Mouse (Mus musculus) liver, embryonic 16.5 days (tissue): ENCODE data around the gene Pla2g4a. TPM values are rescaled to one million over a fixed set of nuclear protein-coding genes. Genes with fewer than 3 reads are reported as not detected.

Source experiments
- ATAC-seq: fragments of 200-750 bp; cut with Nextera tagmentation; 2 replicates; pipeline ENCODE4 v1.8.0; 2017; ENCODE audit warnings: low read depth, mild to moderate bottlenecking, moderate number of reproducible peaks, moderate library complexity
- H3K27ac ChIP-seq: fragments of 300-500 bp; sonication (generic); 2 replicates; pipeline ENCODE4 v1.5.1; 2014; ENCODE audit warnings: mild to moderate bottlenecking, low read length
- H3K27me3 ChIP-seq: fragments of 300-500 bp; sonication (generic); 2 replicates; pipeline ENCODE4 v1.6.1; 2014; ENCODE audit warnings: low read depth, low read length, mixed read lengths; ENCODE audit not compliant: control insufficient read depth, insufficient read depth
- H3K36me3 ChIP-seq: fragments of 300-500 bp; sonication (generic); 2 replicates; pipeline ENCODE4 v1.6.1; 2014; ENCODE audit warnings: mild to moderate bottlenecking; ENCODE audit not compliant: control insufficient read depth, insufficient read depth
- H3K4me1 ChIP-seq: fragments of 300-500 bp; sonication (generic); 2 replicates; pipeline ENCODE4 v1.6.1; 2014; ENCODE audit warnings: low read depth, low read length, mixed read lengths; ENCODE audit not compliant: control insufficient read depth
- H3K4me2 ChIP-seq: fragments of 300-500 bp; sonication (generic); 2 replicates; pipeline ENCODE4 v1.6.1; 2014; ENCODE audit warnings: low read depth, low read length, mixed read lengths
- H3K4me3 ChIP-seq: fragments of 300-500 bp; sonication (generic); 2 replicates; pipeline ENCODE4 v1.5.1; 2014; ENCODE audit warnings: low read depth, mild to moderate bottlenecking, low read length
- H3K9ac ChIP-seq: fragments of 300-500 bp; sonication (generic); 2 replicates; pipeline ENCODE4 v1.6.1; 2014; ENCODE audit warnings: low read depth, low read length
- H3K9me3 ChIP-seq: fragments of 300-500 bp; sonication (generic); replicated peaks from 2 replicates; pipeline ENCODE4 v1.6.1; 2016; ENCODE audit warnings: low read length; ENCODE audit not compliant: control insufficient read depth
- WGBS: fragments of 180-500 bp; shearing (Covaris S2); extraction: QIAGEN DNeasy Blood & Tissue Kit; methylation state at CpG from one replicate; pipeline ENCODE4 v1.1.7; 2014; ENCODE audit not compliant: insufficient replicate concordance; 5-methylcytosine and 5-hydroxymethylcytosine counted together
- polyA plus RNA-seq: library from polyadenylated mRNA; unstranded; fragments of >200 nt; fragmentation: Nextera tagmentation; extraction: Ambion mirVana; gene quantifications from 2 replicates; pipeline ENCODE4 v1.2.1, GENCODE M21; 2015

Pla2g4a gene
- 5.4 and 5.7 TPM in 2 replicates for polyA plus RNA-seq

GRCm38 (mm10) chr1:149960734-149961424 lies at the start of gene Pla2g4a:
Gene Pla2g4a, minus strand, starts transcription at chr1:149961290.
- H3K4me3 ChIP-seq = peak within 1 kb of the TSS; percentile 74
- peak within 1 kb of the TSS; percentile 77 for H3K9ac ChIP-seq
- H3K36me3 ChIP-seq = no peaks in the 10 kb centered on the region
- peak within 1 kb of the TSS; percentile 72 for H3K4me2 ChIP-seq
- no peaks in the 10 kb centered on the region for H3K27me3 ChIP-seq
- no peaks in the 10 kb centered on the region for H3K9me3 ChIP-seq
- ATAC-seq = peak; percentile 84
- peak within 1 kb of the TSS; percentile 88 for H3K27ac ChIP-seq
- no peaks in the 10 kb centered on the region; the same call in 1 of the 2 replicates for H3K4me1 ChIP-seq
- 5% methylated on average over 15 of the region's 15 CpGs for WGBS

DNA sequence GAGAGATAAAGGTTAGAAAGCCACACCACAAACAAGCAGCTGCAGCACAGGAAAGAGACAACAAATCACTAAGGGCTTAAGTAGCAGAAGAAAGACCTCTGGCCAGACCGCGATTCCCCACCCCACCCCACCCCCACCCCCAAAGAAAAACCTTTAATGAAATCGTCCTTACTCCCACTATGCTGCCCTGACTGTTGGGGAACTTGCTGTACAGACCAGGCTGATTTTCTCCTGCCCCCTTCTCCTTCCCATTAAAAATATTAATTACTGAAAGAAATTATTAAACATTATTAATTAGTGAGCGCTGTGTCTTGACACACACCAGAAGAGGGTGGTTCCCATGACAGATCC lies 49.5 kb upstream of the Pla2g4a start:
- H3K4me3 ChIP-seq = no peak overlapping the region
- H3K4me2 ChIP-seq = no peak overlapping the region
- H3K9me3 ChIP-seq = no peaks in the 10 kb centered on the region
- no peak overlapping the region for H3K27ac ChIP-seq
- no peaks in the 10 kb centered on the region for H3K4me1 ChIP-seq
- 45% methylated on average over 4 of the region's 4 CpGs for WGBS
- H3K36me3 ChIP-seq = no peaks in the 10 kb centered on the region
- no peak overlapping the region for H3K9ac ChIP-seq
- H3K27me3 ChIP-seq = no peaks in the 10 kb centered on the region
- no peak for ATAC-seq

GRCm38 (mm10) chr1:150009968-150010628 lies 49.0 kb upstream of the Pla2g4a start:
- no peak for ATAC-seq
- no peak overlapping the region for H3K27ac ChIP-seq
- no peaks in the 10 kb centered on the region for H3K36me3 ChIP-seq
- no peaks in the 10 kb centered on the region for H3K4me1 ChIP-seq
- WGBS = 72% methylated on average over 18 of the region's 18 CpGs
- H3K4me3 ChIP-seq = no peak overlapping the region
- no peak overlapping the region for H3K9ac ChIP-seq
- no peaks in the 10 kb centered on the region for H3K9me3 ChIP-seq
- H3K4me2 ChIP-seq = no peak overlapping the region
- no peaks in the 10 kb centered on the region for H3K27me3 ChIP-seq

DNA sequence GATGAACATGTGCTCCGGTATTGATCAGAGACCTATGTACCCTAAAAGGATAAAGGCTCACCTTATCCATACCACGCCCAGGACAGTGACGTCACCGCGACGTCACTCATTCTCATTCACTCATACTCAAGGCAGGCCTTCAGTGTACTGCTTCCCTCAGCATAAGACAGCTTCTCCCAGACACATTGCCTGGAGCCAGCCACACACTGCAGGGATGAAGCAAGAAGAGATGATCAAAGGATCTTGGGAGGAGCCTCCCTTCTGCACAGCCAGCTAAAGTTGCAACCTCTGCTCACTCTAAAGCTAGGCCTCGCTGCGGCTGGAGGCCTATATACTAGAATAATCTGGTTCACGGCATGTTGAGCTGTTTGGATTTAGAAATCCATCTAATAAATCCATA lies 48.0 kb upstream of the Pla2g4a start:
- ATAC-seq = no peak
- no peaks in the 10 kb centered on the region for H3K9me3 ChIP-seq
- no peak overlapping the region for H3K4me2 ChIP-seq
- H3K4me3 ChIP-seq = no peak overlapping the region
- H3K9ac ChIP-seq = no peak overlapping the region
- H3K36me3 ChIP-seq = no peaks in the 10 kb centered on the region
- no peak overlapping the region for H3K27ac ChIP-seq
- H3K27me3 ChIP-seq = no peaks in the 10 kb centered on the region
- H3K4me1 ChIP-seq = no peaks in the 10 kb centered on the region
- WGBS = 80% methylated on average over 9 of the region's 9 CpGs

DNA sequence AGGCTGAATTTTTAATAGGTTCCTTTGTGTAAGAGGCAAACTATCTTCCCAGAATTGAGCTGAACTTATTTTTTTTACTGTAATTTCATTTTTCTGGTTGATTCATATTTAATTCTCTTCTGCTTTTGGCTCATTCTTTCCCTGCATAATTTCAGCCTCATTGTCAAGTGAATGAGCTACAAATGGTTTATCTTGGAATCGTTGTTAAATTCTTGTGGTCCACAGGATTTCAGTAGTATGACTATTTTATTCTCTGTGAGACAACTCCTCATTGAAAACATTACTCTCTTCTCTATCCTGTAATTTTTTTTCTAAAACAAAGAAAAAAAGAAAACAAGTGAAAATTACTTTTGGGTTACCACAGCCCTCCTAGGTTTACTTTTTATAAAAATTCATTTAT lies 14.5 kb upstream of the Pla2g4a start:
- ATAC-seq = no peak
- Histone ChIP-seq H3K27ac (no peak overlapping the region), H3K27me3 (no peaks in the 10 kb centered on the region), H3K4me3 (no peak overlapping the region), H3K4me1 (no peaks in the 10 kb centered on the region), H3K9ac (no peak overlapping the region), H3K9me3 (no peaks in the 10 kb centered on the region), H3K36me3 (no peaks in the 10 kb centered on the region), H3K4me2 (no peak overlapping the region)
- WGBS = 69% methylated on average over 1 of the region's 1 CpGs

DNA sequence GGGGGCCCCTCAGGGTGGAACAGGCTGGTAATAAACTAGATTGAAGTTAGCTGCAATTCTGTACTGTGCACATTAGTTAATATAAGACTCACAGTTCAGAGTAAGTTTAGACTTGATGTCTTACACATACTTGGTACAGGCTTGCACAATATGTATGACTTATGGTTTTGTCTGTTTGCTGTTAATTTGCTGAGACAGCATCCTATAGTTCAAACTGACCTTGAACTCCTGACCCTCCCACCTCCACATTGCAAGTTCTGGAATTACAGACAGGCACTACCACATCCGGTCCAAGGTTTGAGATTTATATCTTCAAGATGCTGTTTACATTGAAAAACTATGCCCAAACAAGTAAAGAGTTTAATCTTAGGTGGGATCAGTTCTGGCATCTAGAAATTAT lies 4.7 kb upstream of the Pla2g4a start:
- WGBS = 57% methylated on average over 1 of the region's 1 CpGs
- no peaks in the 10 kb centered on the region for H3K27me3 ChIP-seq
- ATAC-seq = no peak
- no peaks in the 10 kb centered on the region for H3K9me3 ChIP-seq
- no peak overlapping the region for H3K4me2 ChIP-seq
- H3K36me3 ChIP-seq = no peaks in the 10 kb centered on the region
- no peak overlapping the region for H3K9ac ChIP-seq
- H3K4me3 ChIP-seq = no peak overlapping the region
- no peaks in the 10 kb centered on the region for H3K4me1 ChIP-seq
- no peak overlapping the region for H3K27ac ChIP-seq

DNA sequence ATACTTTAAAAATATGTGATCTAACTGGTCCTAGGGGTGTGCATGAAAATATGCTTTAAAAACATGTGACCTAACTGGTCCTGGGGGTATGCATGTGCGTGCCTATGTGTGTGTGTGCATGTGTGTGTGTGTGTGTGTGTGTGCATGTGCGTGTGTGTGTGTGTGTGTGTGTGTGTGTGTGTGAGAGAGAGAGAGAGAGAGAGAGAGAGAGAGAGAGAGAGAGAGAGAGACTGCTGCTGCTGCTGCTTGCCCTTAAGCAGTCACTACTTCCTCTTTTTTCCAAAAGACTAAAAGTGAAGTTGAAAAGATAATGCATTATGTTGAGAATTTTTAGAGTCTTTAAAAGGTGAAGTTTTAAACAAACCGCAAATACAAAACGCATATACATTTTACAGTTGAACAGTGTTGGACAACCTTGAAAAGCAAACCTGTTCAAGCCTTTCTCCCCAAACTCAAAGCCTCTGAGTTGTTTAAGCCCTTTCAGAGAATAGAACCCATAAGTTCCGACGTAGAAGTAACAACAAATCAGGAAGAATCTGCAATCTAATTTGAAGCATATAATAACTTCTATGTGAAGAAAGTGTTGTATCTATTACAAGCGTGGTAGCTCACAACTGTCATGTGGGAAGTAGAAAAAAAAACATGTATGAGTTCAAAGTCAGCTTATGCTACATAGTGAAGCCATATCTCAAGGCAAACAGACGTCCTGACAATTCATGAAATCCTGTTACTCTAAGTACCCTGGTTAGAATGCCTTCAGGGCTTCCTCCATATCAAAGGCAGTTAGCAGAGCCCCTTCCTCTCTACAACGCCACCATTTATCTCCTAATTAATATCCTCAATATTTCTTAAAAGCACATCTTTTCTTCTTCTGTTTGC lies 574 bp upstream of the Pla2g4a start:
- H3K4me3 ChIP-seq = peak overlapping the region; percentile 74
- peak; percentile 28 for ATAC-seq

DNA sequence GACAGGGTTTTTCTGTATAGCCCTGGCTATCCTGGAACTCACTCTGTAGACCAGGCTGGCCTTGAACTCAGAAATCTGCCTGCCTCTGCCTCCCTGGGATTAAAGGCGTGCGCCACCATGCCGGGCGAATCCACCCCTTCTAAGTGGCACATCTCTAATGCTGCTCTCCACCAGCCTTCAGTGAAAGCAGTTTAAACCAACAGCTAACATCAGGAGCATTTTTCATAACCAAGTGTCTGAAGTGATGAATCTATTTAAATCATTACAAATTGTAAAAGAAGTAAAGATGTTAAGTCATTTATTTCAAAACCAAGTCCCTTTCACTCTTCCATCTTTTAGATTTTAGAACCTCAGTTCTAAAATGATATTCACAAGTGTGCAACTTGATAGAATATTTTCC lies 839 bp downstream of the Pla2g4a start:
- Histone ChIP-seq H3K9me3 (no peaks in the 10 kb centered on the region), H3K4me1 (no peaks in the 10 kb centered on the region; the same call in 1 of the 2 replicates), H3K27me3 (no peaks in the 10 kb centered on the region), H3K4me2 (peak overlapping the region; percentile 72), H3K27ac (peak overlapping the region; percentile 88; the same call in 1 of the 2 replicates), H3K9ac (peak overlapping the region; percentile 77; the same call in 1 of the 2 replicates), H3K4me3 (peak overlapping the region; percentile 74), H3K36me3 (no peaks in the 10 kb centered on the region)
- no peak for ATAC-seq
- WGBS = 63% methylated on average over 4 of the region's 4 CpGs

More for the DNA sequence above, 574 bp upstream of the Pla2g4a start:
- Histone ChIP-seq H3K36me3 (no peaks in the 10 kb centered on the region), H3K27me3 (no peaks in the 10 kb centered on the region), H3K4me2 (peak overlapping the region; percentile 72), H3K4me1 (no peaks in the 10 kb centered on the region; the same call in 1 of the 2 replicates), H3K9ac (no peak overlapping the region), H3K27ac (peak overlapping the region; percentile 88), H3K9me3 (no peaks in the 10 kb centered on the region)
- 22% methylated on average over 9 of the region's 9 CpGs for WGBS
